Mouse (Mus musculus) left cerebral cortex, postnatal 4 days (tissue): ENCODE measurements at regions not wholly inside any gene's neighbourhood (a gene's known extent, or its start where the extent isn't known, plus 50 kb on each side); places are given as distances from the start of the nearest gene placed in this dataset.

Experiments used
- DNase-seq: peaks from one replicate; pipeline ENCODE4 v3.0.0-alpha.2; 2022
- intact Hi-C: fragments of 180-260 bp; cut with DNase I; formaldehyde crosslinking; loops from one replicate; pipeline ENCODE4 v1.15.1; 2025

DNA sequence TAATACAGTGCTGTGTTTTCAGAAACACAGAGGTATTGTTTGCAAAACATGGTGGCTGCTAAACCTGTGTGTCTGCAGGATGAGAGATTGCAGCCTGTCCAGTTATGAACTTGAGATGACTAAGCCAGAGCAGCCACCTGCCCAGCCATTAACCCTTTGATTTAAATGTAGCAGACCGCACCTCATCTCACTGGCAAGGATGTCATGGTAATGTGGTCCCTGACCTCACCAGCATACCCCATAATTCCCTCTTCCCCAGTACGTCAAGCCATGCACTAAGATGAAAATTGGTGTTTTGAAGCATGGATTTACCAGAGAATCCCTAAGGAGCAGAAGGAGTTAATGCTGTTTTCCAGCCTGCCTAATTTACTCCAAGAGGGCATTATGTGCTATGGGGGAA is 128.5 kb upstream of the Chl1 start:
- intact Hi-C loops, result no loop called here
- no peak for DNase-seq

DNA sequence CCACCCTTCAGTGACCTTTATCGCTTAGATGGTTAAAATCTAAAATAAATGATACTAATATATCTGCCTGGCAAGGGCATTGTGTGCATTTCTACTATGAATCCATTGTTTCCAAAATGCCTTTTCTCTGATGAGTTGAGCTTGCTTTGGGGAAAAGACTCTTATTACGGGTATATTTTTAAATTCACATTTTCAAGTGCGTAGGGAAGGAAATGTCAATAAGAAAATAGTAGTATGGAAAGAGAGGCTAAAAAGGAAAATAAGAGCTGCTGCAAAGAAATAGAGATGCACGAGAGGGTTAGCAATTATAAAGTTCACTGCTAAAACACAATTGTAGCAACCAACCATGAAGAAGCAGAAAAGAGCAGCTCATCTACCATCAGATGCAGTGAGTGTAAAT is 123.8 kb upstream of the Chl1 start:
- no peak for DNase-seq

DNA sequence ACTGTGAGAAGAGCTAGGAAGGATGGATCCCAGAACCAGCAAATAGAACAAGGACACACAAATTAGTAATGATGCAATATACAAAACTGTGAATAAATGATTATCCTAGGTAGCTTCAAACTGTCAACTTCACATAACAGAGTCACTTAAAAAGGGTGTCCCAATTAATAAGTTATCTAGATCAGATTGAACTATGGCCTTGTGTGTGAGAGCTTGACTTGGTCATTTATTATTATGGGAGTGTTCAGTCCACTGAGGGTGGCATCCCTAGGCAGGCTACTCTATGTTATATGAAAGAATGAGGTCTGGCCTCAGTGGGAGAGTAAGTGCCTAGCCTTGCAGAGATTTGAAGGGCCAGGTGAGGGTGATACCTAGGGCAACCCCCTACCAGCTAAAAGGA is 104.4 kb upstream of the Chl1 start:
- DNase-seq, result no peak
- intact Hi-C loops, result no loop called here

More for the DNA sequence above, 123.8 kb upstream of the Chl1 start:
- intact Hi-C loops, result no loop called here

DNA sequence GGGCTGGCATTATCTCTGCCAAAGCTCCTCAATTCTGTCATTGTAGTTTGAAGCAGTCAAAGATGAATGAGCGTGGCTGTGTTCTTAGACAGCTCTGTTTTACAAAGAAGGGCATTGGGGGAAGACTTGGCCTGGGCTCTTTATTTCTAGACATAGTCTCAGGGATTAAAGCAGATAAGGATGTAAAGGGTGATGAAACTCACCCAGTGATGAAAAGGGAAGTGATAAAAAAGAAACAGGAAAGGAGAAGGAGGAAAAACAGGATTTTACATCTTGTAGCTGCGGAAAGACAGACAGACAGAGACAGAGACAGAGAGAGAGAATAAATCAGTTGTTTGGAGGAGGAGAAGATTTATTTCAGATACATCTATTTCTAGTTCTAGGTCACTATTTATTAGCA is 95.5 kb upstream of the Chl1 start:
- no peak for DNase-seq
- intact Hi-C loops, result no loop called here

DNA sequence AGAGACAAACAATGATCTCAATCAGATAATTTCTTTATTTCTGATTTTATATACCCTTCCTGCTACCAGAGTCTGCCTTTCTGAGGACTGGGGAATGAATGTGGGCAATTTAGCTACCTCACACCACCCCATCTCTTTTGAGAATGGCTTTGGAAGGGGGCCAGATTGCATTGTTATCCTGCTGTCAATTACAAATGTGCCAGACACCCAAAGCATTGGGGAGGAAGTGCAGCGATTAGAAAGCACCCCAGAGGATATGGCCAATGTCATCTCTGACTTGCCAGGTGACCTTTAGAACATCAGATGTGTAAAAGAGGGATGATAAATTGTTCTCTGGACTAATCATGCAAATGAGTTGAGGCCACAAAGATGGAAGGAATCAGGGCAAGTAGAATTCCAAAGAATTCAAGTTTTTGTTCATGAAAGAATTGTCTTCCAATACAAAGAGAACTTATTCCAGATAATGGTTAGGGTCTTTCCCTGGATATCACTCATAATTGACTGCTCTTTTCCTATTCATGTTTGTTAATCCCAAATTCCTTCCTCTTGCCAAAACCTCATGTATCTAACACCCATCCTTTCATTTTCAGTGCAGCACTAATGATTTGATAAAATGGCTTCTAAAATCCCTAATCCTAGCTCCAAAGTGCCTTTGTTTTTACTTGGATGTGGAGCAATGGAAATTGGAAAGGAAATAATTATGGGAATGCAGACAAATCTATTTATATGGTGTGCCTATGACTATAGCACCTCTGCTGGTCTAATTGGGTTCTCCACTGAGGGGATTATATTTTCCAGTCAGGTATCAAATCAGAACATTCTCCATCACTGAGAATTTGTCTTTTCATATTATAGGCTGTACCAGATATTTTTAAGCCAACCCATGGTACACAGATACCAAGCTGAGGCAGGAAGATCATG is 89.1 kb upstream of the Chl1 start:
- intact Hi-C loops, result loop anchor here (5.0 kb wide), 1 partner anchor 99 kb away; no protein-coding TSS in a partner anchor
- DNase-seq, result peak; percentile 24

DNA sequence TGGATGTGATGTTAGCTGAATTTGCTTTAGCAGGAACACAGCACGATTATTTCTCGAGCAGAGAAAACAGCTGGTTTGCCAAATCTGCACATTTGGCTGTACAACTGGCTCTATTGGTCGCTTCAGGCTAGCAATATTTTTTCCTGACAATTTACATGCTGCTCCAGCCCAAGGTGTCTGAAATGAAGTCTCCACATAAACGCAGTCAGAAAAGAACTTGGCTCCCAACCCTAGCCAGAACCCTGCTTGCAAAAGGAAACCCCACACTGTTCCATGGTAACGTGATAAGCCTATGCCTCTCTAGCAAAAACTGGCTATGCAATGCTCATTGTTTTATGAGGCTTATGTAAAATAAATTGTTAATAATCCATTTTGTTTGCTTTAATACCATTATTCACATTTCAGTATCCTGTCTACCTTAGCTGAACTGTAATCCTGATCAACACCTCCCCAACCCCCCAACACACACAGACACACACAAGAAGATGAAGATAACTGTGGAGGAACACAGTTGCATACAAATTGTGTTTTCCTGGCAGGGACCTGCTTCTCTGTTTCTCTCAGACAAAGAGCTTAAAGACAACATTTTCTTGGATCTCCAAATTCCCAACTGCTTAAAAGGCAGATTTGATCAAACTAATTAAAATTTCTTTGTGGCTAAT is 79.3 kb upstream of the Chl1 start:
- no peak for DNase-seq
- intact Hi-C loops, result no loop called here

DNA sequence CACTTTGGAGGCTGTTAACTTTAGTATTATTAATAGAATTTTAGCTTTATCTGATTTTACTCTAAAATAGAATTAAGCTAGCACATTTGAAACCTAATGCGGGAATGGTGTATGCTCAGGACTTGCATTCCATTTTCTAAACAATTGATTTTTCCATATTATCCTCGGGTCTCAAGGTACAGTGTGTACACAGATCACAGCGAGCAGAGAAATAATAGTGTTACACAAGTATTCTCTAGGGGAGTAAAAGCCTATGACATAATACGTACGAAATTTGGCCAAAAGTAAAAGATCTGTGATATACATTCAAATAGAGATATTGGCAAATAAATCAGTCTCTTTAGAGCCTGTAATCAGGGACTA is 78.8 kb upstream of the Chl1 start:
- intact Hi-C loops, result no loop called here
- DNase-seq, result no peak
